Mouse (Mus musculus) liver, embryonic 14.5 days (tissue): Measurements from ENCODE around the gene Ppt2.

Experiments used
- CTCF ChIP-seq: IDR thresholded peaks from 2 replicates; pipeline ENCODE4 v1.5.1; 2016; ENCODE audit warnings: antibody characterized with exemption, low read depth, control low read depth
- EP300 ChIP-seq: IDR thresholded peaks from 2 replicates; pipeline ENCODE4 v1.6.1; 2016; ENCODE audit warnings: antibody characterized with exemption, low read depth

DNA sequence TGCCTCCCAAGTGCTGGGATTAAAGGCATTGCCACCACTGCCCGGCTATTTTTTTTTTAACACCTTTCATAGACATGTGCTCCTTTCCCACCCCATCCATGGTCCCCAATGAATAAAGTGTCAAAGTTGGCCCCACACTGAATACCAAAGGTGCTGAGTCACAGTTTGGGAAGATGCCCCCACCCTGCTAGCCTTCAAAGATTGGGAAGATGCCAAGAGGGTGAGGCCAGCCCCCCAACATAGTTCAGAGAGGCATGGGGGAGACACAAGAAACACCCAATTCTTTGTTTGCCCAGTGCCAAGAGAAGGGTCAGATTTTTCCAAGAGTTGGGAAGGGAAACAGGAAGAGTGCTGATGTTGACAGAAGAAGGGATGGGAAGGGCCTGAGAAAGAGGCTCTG lies 34.2 kb upstream of the Ppt2 start:
- TF ChIP-seq CTCF (no peak), EP300 (no peak)
